Mouse (Mus musculus) small intestine, adult 2 months (tissue): ENCODE results near the gene Cers5. TPM values are rescaled to one million over a fixed set of nuclear protein-coding genes. Genes with fewer than 3 reads are reported as not detected.
A peak's percentile ranks its signal among the peaks of the same experiment; 100 is the strongest.
"Not testable (repeated sequence)": the region's sequence is repeated elsewhere in the genome, so short reads cannot be mapped to it uniquely, and the experiment has no call there.

Experiments
- H3K27ac ChIP-seq: fragments of 200-500 bp; 2 replicates; pipeline ENCODE4 v1.5.1; 2012; ENCODE audit warnings: low read depth, low read length, control low read depth, inconsistent platforms; ENCODE audit not compliant: insufficient read depth
- H3K27me3 ChIP-seq: fragments of 200-500 bp; 2 replicates; pipeline ENCODE4 v1.6.1; 2012; ENCODE audit warnings: mild to moderate bottlenecking, moderate library complexity, low read length, inconsistent platforms; ENCODE audit not compliant: control insufficient read depth, insufficient read depth
- H3K36me3 ChIP-seq: fragments of 200-500 bp; 2 replicates; pipeline ENCODE4 v1.6.1; 2012; ENCODE audit warnings: mild to moderate bottlenecking, low read length, control low read depth, inconsistent platforms; ENCODE audit not compliant: control insufficient read depth, insufficient read depth
- H3K4me1 ChIP-seq: fragments of 200-500 bp; 2 replicates; pipeline ENCODE4 v1.6.1; 2012; ENCODE audit warnings: low read length, inconsistent platforms, mixed read lengths; ENCODE audit not compliant: control insufficient read depth, insufficient read depth, insufficient read length
- H3K4me3 ChIP-seq: fragments of 200-500 bp; 2 replicates; pipeline ENCODE4 v1.5.1; 2012; ENCODE audit warnings: low read depth, mild to moderate bottlenecking, control low read depth, inconsistent platforms, low read length, moderate library complexity
- CTCF ChIP-seq: fragments of 200-500 bp; IDR thresholded peaks from 2 replicates; pipeline ENCODE4 v1.5.1; 2012; ENCODE audit warnings: low read depth, mild to moderate bottlenecking, control low read depth, inconsistent platforms, low read length, moderate library complexity, mixed read lengths; ENCODE audit not compliant: insufficient replicate concordance, insufficient read length; ENCODE audit errors: extremely low read depth
- POLR2A ChIP-seq: fragments of 200-500 bp; IDR thresholded peaks from 2 replicates; pipeline ENCODE4 v1.6.1; 2012; ENCODE audit warnings: low read depth, mild to moderate bottlenecking, control low read depth, inconsistent platforms, low read length, moderate library complexity
- WGBS: fragments of 180-500 bp; shearing (Covaris S2); methylation state at CpG from one replicate; pipeline ENCODE4 v1.1.7; 2018; 5-methylcytosine and 5-hydroxymethylcytosine counted together
- polyA plus RNA-seq: library from polyadenylated mRNA; depleted of rRNA; stranded (reverse); fragments of >200 nt; gene quantifications from 2 replicates; pipeline ENCODE4 v1.2.3, GENCODE M21; 2012

The Cers5 gene
- polyA plus RNA-seq, 1 experiment = 8.2 TPM

DNA sequence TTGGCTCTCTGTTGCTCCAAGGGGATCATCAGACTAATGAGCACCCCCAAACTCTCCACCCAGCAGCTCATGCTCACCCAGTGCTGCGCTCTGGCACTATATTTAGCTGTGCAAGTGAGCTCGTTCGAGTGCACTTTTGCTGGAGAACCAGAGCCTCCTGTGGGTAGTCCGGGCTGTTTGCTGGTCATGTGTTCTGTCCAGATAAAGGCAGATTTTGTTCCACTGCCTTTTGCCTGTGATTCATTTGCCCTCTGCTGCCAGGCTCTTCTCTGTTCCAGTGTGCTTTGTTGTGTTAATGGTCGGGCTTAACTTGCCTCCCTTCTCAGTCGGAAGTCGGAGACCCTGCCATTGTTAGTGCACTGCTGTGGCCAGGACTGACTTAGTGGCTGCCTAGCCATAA lies 67.8 kb downstream of the Cers5 start:
- no peak overlapping the region for H3K4me3 ChIP-seq
- H3K4me1 ChIP-seq = peaks cover 21% of the 10 kb centered on the region
- peak overlapping the region; percentile 62; the same call in 1 of the 2 replicates for H3K27ac ChIP-seq
- H3K27me3 ChIP-seq = no peaks in the 10 kb centered on the region
- no peak for TF ChIP-seq POLR2A
- no peak for TF ChIP-seq CTCF
- H3K36me3 ChIP-seq = peaks cover 33% of the 10 kb centered on the region
- 79% methylated on average over 7 of the region's 7 CpGs for WGBS

DNA sequence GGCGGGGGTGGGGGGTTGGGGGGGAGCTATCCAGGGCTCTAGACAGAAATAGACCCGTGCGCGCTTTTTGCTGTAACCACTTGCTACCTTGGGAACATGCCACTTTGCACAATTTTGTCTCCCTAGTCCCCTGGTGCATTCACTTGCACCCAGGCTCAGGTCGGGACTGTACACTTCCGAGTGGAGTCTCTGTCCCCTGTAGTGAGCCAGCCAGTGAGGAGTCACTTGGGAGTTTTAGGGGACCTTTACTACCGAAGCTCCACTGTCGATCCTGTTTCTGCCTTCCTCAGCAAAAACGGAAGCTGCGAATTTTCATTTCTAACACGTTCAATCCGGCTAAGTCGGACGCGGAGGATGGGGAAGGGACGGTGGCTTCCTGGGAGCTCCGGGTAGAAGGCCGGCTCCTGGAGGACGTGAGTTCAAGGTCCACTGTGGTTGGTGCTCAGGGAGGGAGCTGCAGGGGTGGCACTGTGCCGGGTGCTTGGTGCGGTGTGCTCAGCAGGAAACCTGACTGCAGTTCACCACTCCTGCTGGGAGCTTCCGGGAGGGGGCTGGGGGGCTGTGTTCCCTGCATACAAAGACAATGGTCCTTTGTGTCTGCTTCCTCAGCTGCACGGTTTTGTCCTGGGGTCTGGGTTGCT lies 68.5 kb downstream of the Cers5 start:
- peak overlapping the region; percentile 42 for H3K4me3 ChIP-seq
- H3K36me3 ChIP-seq = peaks cover 26% of the 10 kb centered on the region
- no peaks in the 10 kb centered on the region for H3K27me3 ChIP-seq
- TF ChIP-seq POLR2A (no peak), CTCF (no peak)
- peak overlapping the region; percentile 62 for H3K27ac ChIP-seq
- 27% methylated on average over 23 of the region's 23 CpGs for WGBS
- peaks cover 27% of the 10 kb centered on the region for H3K4me1 ChIP-seq

DNA sequence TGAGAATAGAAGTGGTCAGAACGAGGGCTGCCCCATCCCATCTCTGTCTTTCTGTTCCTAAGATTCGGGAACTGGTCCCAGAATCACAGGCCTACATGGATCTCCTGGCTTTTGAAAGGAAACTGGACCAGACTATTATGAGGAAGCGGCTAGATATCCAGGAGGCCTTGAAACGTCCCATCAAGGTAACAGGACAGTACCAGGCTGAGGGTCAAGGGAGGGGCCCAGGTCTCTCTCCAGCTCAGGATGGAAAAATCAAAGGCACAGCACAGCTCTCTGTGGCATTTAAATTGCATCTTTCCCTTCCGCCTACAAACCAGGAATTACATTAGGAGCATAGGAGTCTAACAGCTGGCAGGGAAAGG lies 69.0 kb downstream of the Cers5 start:
- H3K36me3 ChIP-seq = peaks cover 21% of the 10 kb centered on the region
- peak overlapping the region; percentile 14; the same call in 1 of the 2 replicates for H3K27ac ChIP-seq
- 72% methylated on average over 5 of the region's 5 CpGs for WGBS
- no peak overlapping the region for H3K4me3 ChIP-seq
- TF ChIP-seq CTCF = no peak
- no peak for TF ChIP-seq POLR2A
- no peaks in the 10 kb centered on the region for H3K27me3 ChIP-seq
- H3K4me1 ChIP-seq = peaks cover 30% of the 10 kb centered on the region

DNA sequence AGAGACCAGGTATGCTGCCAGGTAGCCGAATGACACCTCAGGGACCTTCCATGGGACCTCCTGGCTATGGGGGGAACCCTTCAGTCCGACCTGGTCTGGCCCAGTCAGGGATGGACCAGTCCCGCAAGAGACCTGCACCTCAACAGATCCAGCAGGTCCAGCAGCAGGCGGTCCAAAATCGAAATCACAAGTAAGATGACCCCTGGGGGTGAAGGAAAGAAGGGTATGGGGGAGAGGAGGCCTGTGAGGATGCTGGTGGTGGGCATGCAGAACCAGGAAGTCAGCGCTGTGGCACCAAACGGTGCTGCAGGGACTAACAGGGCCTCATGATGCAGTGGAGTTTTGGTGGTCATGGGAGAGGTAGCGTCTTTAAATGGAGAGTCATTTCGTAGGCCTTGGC lies 69.6 kb downstream of the Cers5 start:
- no peak for TF ChIP-seq POLR2A
- TF ChIP-seq CTCF = no peak
- 0 out of 2 replicates have a peak overlapping the region, but pooled peaks have one; percentile 14 for H3K27ac ChIP-seq
- no peaks in the 10 kb centered on the region for H3K27me3 ChIP-seq
- peaks cover 19% of the 10 kb centered on the region for H3K36me3 ChIP-seq
- WGBS = 81% methylated on average over 9 of the region's 9 CpGs
- H3K4me3 ChIP-seq = no peak overlapping the region
- H3K4me1 ChIP-seq = peaks cover 34% of the 10 kb centered on the region

DNA sequence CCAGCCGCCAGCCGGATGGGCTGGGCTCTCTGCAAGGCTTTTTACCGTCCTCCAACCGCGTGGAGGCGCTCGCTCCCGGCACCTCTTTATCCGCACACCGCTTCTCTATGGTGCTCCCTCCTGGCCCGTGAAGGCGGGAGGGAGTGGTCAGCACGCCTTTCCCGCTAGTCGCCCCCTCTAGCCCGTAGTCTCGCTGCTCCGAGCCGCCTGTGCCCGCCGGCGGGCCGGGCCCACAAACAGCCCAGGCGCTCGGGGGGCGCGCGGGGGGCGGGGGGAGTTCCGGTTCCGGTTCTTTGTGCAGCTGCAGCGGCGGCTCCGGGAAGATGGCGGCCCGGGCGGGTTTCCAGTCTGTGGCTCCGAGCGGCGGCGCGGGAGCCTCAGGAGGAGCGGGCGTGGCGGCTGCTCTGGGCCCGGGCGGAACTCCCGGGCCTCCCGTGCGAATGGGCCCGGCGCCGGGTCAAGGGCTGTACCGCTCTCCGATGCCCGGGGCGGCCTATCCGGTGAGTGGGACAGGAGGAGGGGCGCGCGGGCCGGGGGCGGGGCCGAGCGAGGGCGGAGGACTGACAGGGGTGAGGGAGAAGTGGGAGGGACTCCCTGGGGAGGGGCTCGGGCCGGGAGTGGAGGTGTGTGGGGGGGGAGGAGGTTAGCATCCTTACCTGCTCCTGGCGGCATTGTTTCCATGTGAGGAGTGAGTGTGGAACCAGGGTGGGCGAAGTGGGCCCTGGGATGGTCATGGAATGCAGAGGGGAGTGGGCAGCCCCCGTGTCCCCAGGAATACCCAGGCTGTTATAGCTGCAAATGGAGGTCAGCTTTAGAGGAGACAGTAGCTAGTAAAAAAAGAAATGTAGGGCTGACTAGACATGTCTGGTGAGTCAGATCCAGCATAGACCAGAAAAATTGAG lies 70.4 kb downstream of the Cers5 start, which contains the start of gene Smarcd1:
Gene Smarcd1 (plus strand): TSS at position 131 of the 902 bp plus-strand sequence.
- Histone ChIP-seq H3K36me3 (peaks cover 12% of the 10 kb centered on the region), H3K27ac (peak within 1 kb of the TSS; percentile 97), H3K4me1 (peaks cover 34% of the 10 kb centered on the region), H3K4me3 (peak within 1 kb of the TSS; percentile 93), H3K27me3 (no peaks in the 10 kb centered on the region)
- WGBS = 1% methylated on average over 70 of the region's 71 CpGs
- TF ChIP-seq POLR2A (no peak; the same call in 1 of the 2 replicates), CTCF (peak; percentile 92)

DNA sequence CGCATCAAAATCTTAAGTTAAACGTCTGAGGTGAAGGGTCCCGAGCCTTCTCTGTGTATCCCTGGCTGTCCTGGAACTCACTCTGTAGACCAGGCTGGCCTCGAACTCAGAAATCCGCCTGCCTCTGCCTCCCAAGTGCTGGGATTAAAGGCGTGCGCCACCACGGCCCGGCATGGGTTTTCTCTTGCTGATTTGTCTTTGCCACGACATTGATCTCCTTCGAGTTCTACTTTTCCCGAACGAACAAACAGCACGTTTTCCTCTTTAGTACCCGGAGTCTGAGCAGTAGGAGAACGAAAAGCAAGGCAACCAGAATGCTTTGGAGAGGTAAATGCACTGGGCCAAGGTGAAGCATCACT lies 71.1 kb downstream of the Cers5 start:
- not testable (repeated sequence) for H3K36me3 ChIP-seq, H3K27me3 ChIP-seq
- Histone ChIP-seq H3K27ac (peak overlapping the region; percentile 97), H3K4me1 (peaks cover 34% of the 10 kb centered on the region), H3K4me3 (peak overlapping the region; percentile 93)
- WGBS = 36% methylated on average over 16 of the region's 16 CpGs

DNA sequence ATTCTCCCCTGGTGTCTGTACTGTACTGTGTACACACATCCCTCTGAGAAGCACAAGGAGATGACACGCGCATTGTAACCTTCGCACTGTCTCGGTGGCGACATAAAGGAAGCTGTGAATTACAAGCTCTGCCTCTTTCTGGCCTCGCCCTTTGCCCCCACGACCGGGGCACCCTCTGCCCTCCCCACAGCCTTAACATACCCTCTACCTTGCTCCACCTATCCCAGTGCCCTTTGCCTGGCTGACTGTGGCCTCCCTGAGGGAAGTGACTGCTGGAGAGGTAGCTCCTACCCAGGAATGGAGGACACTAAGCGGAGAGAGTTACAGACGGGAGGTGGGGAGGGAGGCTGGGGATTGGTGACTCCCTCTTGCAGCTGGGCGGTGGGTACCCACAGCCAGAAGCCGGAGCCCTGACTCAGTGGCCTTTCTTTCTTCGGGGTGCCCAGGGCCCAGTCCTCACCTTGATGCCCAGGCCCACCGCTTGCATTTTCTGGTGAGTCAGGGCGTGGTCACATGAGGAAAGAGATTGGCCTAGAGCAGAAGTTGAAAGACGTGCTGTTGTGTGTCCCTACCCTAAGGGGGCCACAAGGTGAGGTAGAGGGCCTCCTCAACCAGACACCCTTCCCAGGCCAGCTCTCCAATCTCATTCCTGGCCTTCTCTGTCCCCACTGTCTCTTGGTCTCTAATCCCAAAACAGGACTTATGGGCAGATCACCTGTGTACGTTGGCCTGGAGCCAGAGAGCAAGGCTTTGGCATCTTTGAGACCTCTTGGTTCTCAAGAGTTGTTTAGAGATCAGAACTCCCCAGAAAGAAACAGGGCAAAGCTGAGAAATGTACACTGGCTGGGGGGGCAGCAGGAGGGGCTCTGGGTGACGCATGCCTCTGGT lies 72.2 kb downstream of the Cers5 start:
- 41% methylated on average over 18 of the region's 18 CpGs for WGBS
- peaks cover 34% of the 10 kb centered on the region for H3K4me1 ChIP-seq
- H3K4me3 ChIP-seq = peak overlapping the region; percentile 63
- H3K27me3 ChIP-seq = no peaks in the 10 kb centered on the region
- no peak for TF ChIP-seq CTCF
- peak; percentile 84 for TF ChIP-seq POLR2A
- peak overlapping the region; percentile 97 for H3K27ac ChIP-seq
- H3K36me3 ChIP-seq = peaks cover under 1% of the 10 kb centered on the region; the same call in 1 of the 2 replicates
